Mouse (Mus musculus) hindbrain, embryonic 13.5 days (tissue): ENCODE results near the gene Pomgnt2. TPM values are rescaled to one million over a fixed set of nuclear protein-coding genes. Genes with fewer than 3 reads are reported as not detected.

ENCODE experiments used
- ATAC-seq: fragments of 200-750 bp; cut with Nextera tagmentation; 2 replicates; pipeline ENCODE4 v1.8.0; 2017; ENCODE audit warnings: moderate TSS enrichment; ENCODE audit not compliant: low FRiP score
- H3K27ac ChIP-seq: fragments of 300-500 bp; sonication (generic); 2 replicates; pipeline ENCODE4 v1.5.1; 2015; ENCODE audit warnings: inconsistent platforms, mild to moderate bottlenecking, moderate library complexity
- H3K27me3 ChIP-seq: fragments of 300-500 bp; sonication (generic); 2 replicates; pipeline ENCODE4 v1.6.1; 2015; ENCODE audit warnings: mild to moderate bottlenecking, inconsistent platforms
- H3K36me3 ChIP-seq: fragments of 300-500 bp; sonication (generic); 2 replicates; pipeline ENCODE4 v1.6.1; 2015; ENCODE audit warnings: mild to moderate bottlenecking, inconsistent platforms
- H3K4me1 ChIP-seq: fragments of 300-500 bp; sonication (generic); replicated peaks from 2 replicates; pipeline ENCODE4 v1.6.1; 2015; ENCODE audit warnings: inconsistent platforms
- H3K4me2 ChIP-seq: fragments of 300-500 bp; sonication (generic); 2 replicates; pipeline ENCODE4 v1.6.1; 2015; ENCODE audit warnings: inconsistent platforms, mild to moderate bottlenecking, moderate library complexity
- H3K4me3 ChIP-seq: fragments of 300-500 bp; sonication (generic); 2 replicates; pipeline ENCODE4 v1.5.1; 2015; ENCODE audit warnings: mild to moderate bottlenecking, inconsistent platforms
- H3K9ac ChIP-seq: fragments of 300-500 bp; sonication (generic); 2 replicates; pipeline ENCODE4 v1.6.1; 2015; ENCODE audit warnings: mild to moderate bottlenecking, inconsistent platforms
- H3K9me3 ChIP-seq: fragments of 300-500 bp; sonication (generic); 2 replicates; pipeline ENCODE4 v1.6.1; 2016; ENCODE audit warnings: inconsistent platforms
- WGBS: fragments of 180-500 bp; shearing (Covaris S2); methylation state at CpG from one replicate; pipeline ENCODE4 v1.1.7; 2015; 5-methylcytosine and 5-hydroxymethylcytosine counted together
- polyA plus RNA-seq: library from polyadenylated mRNA; unstranded; fragments of >200 nt; fragmentation: Nextera tagmentation; extraction: Ambion mirVana; gene quantifications from 2 replicates; pipeline ENCODE4 v1.2.1, GENCODE M21; 2015

Pomgnt2 gene
- 23.4 and 25.2 TPM in 2 replicates for polyA plus RNA-seq

DNA sequence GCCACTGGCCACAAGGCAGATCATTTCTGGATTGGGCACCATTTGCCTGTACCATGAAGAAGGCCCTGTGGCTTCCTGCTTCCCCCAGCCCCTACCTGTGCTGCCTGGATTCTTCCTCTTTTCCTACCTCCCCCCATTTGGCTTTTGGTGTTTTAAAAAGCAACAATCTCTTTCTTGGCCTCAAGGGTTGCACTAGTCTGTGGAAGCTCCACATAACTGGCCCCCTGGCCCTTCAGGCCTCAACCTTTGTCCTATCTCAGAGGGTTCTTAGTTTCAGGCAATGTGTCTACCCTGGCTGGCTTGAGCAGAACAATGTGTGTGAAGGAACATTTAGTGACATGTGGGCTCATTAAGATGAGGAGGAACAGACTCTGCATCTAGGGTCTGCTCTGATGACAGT, at the start of gene Pomgnt2:
TSS of gene Pomgnt2 (minus strand) at position 101 of the 400 bp plus-strand sequence.
- Histone ChIP-seq H3K4me2 (peak within 1 kb of the TSS; percentile 88), H3K9me3 (no peaks in the 10 kb centered on the region), H3K36me3 (no peaks in the 10 kb centered on the region; the same call in 1 of the 2 replicates), H3K4me3 (peak within 1 kb of the TSS; percentile 83), H3K4me1 (peaks cover 25% of the 10 kb centered on the region), H3K27me3 (peaks cover 8% of the 10 kb centered on the region; the same call in 1 of the 2 replicates), H3K9ac (no peak within 1 kb of the TSS), H3K27ac (no peak within 1 kb of the TSS)
- no peak for ATAC-seq

DNA sequence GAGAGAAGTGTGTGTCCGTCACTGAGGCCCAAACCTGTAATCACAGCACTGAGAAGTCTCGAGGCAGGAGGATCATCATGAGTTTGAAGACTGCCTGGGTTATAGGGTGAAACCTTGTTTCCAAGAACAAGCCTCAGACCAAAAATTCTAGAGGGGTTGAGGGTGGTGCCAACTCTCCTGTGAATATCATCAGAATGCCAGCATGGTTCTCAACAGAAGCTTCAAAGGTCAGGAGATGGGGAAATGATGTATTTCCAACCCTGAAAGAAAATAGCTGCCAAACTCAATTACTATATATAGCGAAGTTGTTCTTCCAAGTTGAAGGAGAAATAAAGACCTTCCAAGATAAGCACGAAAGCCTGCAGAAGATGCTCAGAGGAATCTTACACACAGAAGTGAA, 42.9 kb upstream of the Pomgnt2 start:
- H3K4me3 ChIP-seq = no peak overlapping the region
- H3K27ac ChIP-seq = no peak overlapping the region
- WGBS = 88% methylated on average over 4 of the region's 4 CpGs
- H3K9me3 ChIP-seq = no peaks in the 10 kb centered on the region
- H3K9ac ChIP-seq = no peak overlapping the region
- H3K36me3 ChIP-seq = no peaks in the 10 kb centered on the region
- no peak for ATAC-seq
- H3K4me1 ChIP-seq = peaks cover 17% of the 10 kb centered on the region
- no peak overlapping the region for H3K4me2 ChIP-seq
- no peaks in the 10 kb centered on the region for H3K27me3 ChIP-seq

DNA sequence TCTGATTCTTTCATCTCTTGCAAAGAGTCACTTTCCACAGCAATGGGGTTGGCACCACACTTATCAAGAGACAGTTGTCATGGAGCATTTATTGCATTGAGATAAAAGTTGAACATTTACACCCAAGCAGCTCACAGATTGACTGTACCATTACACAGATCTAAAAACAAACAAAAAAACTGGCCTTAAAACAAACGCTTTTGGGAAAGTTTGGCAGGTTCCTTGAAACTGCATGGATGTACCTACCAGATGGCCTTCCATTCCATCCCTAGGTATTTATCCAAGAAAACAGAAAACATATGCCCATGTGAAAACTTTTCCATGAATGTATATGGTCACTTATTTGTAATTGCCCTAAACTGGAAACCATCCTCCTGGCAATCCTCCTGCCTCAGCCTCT, 41.7 kb upstream of the Pomgnt2 start:
- H3K27me3 ChIP-seq = no peaks in the 10 kb centered on the region
- peaks cover 17% of the 10 kb centered on the region for H3K4me1 ChIP-seq
- no peak overlapping the region for H3K4me2 ChIP-seq
- no peak for ATAC-seq
- no peak overlapping the region for H3K9ac ChIP-seq
- H3K36me3 ChIP-seq = no peaks in the 10 kb centered on the region
- H3K27ac ChIP-seq = no peak overlapping the region
- no peak overlapping the region for H3K4me3 ChIP-seq
- WGBS = 91% methylated on average over 1 of the region's 1 CpGs
- H3K9me3 ChIP-seq = no peaks in the 10 kb centered on the region

DNA sequence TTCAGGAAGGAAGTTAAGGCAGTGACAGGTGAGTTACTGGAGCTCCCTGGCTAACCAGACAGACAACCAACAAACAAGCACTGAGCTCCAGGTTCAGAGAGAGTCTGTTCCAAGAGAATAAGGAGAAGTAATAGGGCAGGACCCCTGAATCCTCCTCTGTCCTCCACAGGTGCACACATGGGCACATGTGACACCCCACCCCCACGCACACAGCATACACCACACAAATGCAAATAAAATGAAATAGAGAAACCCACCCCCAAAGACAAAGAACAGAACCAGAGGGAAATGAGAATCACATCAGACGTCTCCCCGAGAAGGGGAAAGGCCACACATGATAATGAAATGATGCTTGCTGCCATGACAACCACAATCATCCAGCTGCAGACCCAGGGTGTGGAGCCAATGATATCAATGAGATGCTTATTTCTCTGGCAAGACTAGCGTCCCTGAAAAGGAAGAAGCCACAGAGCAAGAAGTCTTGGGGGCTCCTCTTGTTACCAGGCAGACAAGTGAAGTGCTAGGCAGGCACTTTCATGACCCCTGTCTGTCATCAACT, 39.7 kb upstream of the Pomgnt2 start:
- H3K4me1 ChIP-seq = peaks cover 17% of the 10 kb centered on the region
- no peak overlapping the region for H3K4me2 ChIP-seq
- no peak overlapping the region for H3K4me3 ChIP-seq
- H3K27ac ChIP-seq = peak overlapping the region; percentile 66
- WGBS = 37% methylated on average over 4 of the region's 4 CpGs
- ATAC-seq = 0 out of 2 replicates have a peak, but pooled peaks have one; percentile 43
- H3K9ac ChIP-seq = no peak overlapping the region; the same call in 1 of the 2 replicates
- H3K27me3 ChIP-seq = no peaks in the 10 kb centered on the region
- no peaks in the 10 kb centered on the region for H3K9me3 ChIP-seq
- H3K36me3 ChIP-seq = no peaks in the 10 kb centered on the region

DNA sequence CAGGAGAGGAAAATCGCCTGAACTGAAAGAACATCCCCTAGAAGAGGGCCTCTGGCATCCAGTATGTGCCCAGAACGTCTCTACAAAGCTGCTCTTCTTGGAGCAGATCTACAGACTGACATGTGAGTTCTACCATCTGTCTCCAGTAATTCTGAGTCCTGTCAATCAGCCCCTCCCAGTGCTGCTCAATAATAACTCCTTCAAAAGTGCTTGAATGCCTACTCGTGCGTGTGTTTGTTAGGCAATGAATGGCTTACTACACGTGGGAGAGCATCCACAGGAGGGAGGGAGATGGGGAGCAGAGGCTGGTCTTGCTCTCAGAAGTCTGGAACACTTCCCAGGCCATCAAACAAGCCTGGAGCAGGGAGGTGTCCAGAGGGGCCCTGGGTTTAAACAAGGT, 38.9 kb upstream of the Pomgnt2 start:
- Histone ChIP-seq H3K4me2 (no peak overlapping the region), H3K27me3 (no peaks in the 10 kb centered on the region), H3K4me3 (no peak overlapping the region), H3K9ac (no peak overlapping the region), H3K4me1 (peaks cover 20% of the 10 kb centered on the region), H3K36me3 (no peaks in the 10 kb centered on the region), H3K9me3 (no peaks in the 10 kb centered on the region), H3K27ac (peak overlapping the region; percentile 66; the same call in 1 of the 2 replicates)
- no peak; the same call in 1 of the 2 replicates for ATAC-seq
- WGBS = 25% methylated on average over 5 of the region's 5 CpGs

DNA sequence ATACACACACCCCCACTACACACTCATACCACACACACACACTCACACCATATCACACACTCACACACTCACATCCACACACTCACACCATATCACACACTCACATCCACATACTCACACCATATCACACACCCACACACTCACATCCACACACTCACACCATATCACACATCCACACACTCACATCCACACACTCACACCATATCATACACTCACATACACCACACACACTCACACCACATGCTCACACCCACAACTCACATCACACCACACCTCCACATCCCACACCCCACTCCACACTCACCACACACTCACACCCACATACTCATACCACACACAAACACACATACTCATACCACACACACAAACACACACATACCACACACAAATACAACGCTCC, 38.0 kb upstream of the Pomgnt2 start:
- no peaks in the 10 kb centered on the region for H3K9me3 ChIP-seq
- H3K4me3 ChIP-seq = no peak overlapping the region
- peaks cover 24% of the 10 kb centered on the region for H3K4me1 ChIP-seq
- no peak overlapping the region for H3K9ac ChIP-seq
- 100% methylated on average over 1 of the region's 1 CpGs for WGBS
- no peak overlapping the region for H3K4me2 ChIP-seq
- no peak for ATAC-seq
- H3K27me3 ChIP-seq = no peaks in the 10 kb centered on the region
- H3K27ac ChIP-seq = no peak overlapping the region
- H3K36me3 ChIP-seq = no peaks in the 10 kb centered on the region

DNA sequence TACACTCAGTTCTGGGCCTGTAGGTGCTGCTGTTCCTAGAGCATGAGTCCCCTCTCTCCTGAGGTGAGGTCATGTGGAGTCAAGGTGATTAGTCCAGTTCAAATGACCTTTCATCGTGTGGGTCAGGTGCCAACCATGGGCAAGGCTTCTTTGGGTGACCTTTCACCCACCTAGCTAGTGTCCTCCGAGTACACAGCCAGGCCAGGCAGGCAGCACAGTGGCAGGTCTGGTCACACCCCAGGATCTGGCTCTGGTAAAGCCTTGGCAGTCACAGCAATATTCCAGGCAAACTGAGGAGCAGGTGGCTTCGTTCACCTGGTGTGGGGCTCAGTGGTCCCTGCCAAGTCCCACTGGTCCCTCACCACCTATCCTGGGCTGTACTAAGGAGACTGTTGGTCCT, 35.2 kb upstream of the Pomgnt2 start:
- no peak for ATAC-seq
- H3K4me2 ChIP-seq = no peak overlapping the region
- WGBS = 83% methylated on average over 3 of the region's 3 CpGs

DNA sequence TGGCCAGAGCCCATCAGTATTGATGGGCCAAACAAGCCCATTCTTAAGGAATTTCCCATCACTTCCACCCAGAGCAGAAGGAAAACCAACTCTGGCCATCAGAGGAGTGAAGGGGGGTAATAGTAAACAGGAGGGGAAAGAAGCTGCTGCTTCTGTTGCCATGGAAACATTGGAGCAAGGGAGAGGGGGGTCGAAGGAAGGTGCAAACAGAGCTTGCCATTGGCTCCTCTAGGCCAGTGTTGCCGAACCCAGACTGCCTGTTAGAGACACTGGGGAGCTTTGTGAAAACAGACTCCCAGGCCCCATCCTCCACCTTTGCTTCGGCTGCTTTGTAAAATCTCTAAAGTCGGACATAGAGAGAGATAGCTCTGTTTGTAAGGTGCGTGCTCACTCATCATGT, 33.8 kb upstream of the Pomgnt2 start:
- Histone ChIP-seq H3K4me2 (no peak overlapping the region), H3K27me3 (no peaks in the 10 kb centered on the region), H3K4me1 (peaks cover 28% of the 10 kb centered on the region), H3K9ac (no peak overlapping the region), H3K36me3 (no peaks in the 10 kb centered on the region), H3K27ac (no peak overlapping the region; the same call in 1 of the 2 replicates), H3K4me3 (no peak overlapping the region), H3K9me3 (no peaks in the 10 kb centered on the region)
- no peak; the same call in 1 of the 2 replicates for ATAC-seq
- WGBS = 55% methylated on average over 5 of the region's 5 CpGs

More for the DNA sequence above, 35.2 kb upstream of the Pomgnt2 start:
- Histone ChIP-seq H3K27ac (no peak overlapping the region), H3K9ac (no peak overlapping the region), H3K4me3 (no peak overlapping the region), H3K9me3 (no peaks in the 10 kb centered on the region), H3K4me1 (peaks cover 28% of the 10 kb centered on the region), H3K27me3 (no peaks in the 10 kb centered on the region), H3K36me3 (no peaks in the 10 kb centered on the region)

DNA sequence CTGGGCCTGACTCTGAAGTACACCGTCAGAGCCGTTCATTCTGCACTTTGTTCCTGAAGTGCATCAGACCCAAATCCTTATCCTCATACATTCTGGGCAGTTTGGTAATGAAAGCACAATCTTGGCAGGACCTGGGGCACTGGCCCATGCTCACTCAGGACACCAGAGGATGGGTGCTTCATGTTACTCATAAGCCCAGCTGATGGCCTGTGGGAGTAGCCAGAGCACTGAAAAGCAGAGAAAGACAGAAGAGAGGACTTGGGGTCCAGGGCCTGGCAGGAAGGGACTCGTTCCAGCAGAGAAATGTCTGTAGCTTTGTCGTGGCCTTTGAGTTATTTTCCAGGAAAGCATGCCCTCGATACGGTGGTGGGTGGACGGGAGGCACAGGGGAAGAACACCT, 32.9 kb upstream of the Pomgnt2 start:
- H3K4me1 ChIP-seq = peaks cover 29% of the 10 kb centered on the region
- H3K4me3 ChIP-seq = no peak overlapping the region
- H3K27ac ChIP-seq = no peak overlapping the region
- no peak overlapping the region for H3K4me2 ChIP-seq
- H3K9me3 ChIP-seq = no peaks in the 10 kb centered on the region
- ATAC-seq = no peak
- H3K27me3 ChIP-seq = no peaks in the 10 kb centered on the region
- H3K36me3 ChIP-seq = no peaks in the 10 kb centered on the region
- no peak overlapping the region for H3K9ac ChIP-seq
- 94% methylated on average over 7 of the region's 7 CpGs for WGBS

DNA sequence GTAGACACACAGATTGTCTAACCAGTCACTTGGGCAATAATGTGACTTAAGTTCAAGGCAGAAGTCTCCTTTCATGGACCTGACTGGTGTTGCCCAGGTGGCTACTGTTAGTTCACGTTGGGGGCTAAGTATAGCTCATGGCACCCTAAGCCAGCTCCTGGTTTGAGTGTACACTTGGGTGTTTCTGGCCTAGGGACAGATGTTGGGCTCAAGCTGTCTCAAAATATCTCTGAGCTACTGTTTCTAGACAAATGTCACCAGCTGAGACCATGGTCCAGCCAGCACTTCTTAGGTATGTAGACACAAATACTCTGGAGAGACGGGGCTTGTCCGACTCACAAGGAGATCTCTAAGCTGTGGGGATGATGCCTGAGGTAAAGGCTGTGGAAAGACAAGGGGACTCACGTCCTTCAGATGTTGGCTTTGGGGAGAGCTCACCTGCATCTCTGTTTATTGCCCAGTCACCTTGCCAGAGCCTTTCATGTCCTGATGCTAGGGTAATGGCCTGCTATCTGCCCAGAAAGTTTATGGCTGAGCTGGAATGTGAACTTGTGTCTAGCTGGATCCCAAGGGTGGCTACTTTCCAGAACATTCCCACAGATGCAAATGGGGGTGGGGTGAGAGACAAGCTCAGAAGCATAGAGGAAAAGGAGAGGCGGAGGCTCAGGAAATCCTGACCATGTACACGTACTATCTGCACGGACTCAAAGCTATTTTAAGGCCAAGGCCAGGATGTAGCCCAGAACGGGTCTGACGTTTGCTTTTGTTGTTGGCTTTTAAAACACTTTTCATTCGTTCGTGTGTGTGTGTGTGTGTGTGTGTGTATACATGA, 31.2 kb upstream of the Pomgnt2 start:
- H3K4me1 ChIP-seq = peaks cover 29% of the 10 kb centered on the region
- H3K27me3 ChIP-seq = no peaks in the 10 kb centered on the region
- H3K4me2 ChIP-seq = no peak overlapping the region
- H3K27ac ChIP-seq = peak overlapping the region; percentile 52
- no peak overlapping the region for H3K4me3 ChIP-seq
- no peak for ATAC-seq
- 80% methylated on average over 11 of the region's 11 CpGs for WGBS
- H3K9me3 ChIP-seq = no peaks in the 10 kb centered on the region
- no peaks in the 10 kb centered on the region for H3K36me3 ChIP-seq
- H3K9ac ChIP-seq = no peak overlapping the region

DNA sequence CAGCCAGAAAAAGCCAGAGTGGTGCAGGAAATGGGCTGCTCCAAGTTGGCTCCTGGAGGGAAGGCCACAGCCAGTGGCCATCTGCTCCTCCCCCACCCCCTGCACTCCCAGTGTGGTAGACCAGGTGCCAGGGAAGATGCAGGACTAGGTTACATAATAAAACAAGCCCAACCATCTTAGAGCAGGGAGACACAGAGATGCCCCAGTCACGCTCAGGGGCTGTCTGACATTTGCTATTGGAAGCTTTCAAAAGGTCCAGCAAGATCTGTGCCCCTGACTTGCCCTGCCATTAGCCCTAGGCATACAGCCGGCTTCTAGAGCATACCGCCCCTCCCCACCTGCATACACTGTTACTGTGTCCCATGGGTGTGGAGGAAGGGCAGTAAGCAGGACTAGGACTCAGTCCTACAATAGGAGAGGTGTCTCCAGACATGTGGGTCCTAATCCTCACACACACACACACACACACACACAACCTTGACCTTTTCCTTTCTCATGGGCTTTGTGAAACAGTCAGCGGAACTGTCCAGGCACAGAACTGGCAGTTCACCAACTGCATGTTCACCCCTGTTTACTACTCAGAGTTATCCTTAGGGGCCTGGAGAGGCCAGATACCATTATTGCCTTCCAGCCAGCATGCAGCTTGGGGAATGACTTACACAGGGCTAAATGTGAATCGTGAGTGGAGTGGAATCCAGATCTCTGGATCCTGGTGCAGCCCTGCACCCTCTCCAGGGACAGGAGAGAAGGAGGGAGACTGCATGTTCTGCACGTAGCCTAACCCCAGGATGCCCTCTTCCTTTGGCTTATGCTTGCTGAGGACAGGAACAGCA, 30.4 kb upstream of the Pomgnt2 start:
- ATAC-seq = 0 out of 2 replicates have a peak, but pooled peaks have one; percentile 16
- peaks cover 29% of the 10 kb centered on the region for H3K4me1 ChIP-seq
- WGBS = 69% methylated on average over 6 of the region's 6 CpGs

More for the DNA sequence above, 30.4 kb upstream of the Pomgnt2 start:
- no peaks in the 10 kb centered on the region for H3K27me3 ChIP-seq
- H3K27ac ChIP-seq = peak overlapping the region; percentile 52
- H3K9me3 ChIP-seq = no peaks in the 10 kb centered on the region
- no peaks in the 10 kb centered on the region for H3K36me3 ChIP-seq
- no peak overlapping the region for H3K4me2 ChIP-seq
- H3K4me3 ChIP-seq = no peak overlapping the region
- no peak overlapping the region for H3K9ac ChIP-seq
